Mouse (Mus musculus) neural tube, embryonic 15.5 days (tissue): ENCODE data around the gene Sox15. TPM values are rescaled to one million over a fixed set of nuclear protein-coding genes. Genes with fewer than 3 reads are reported as not detected.

Experiments used
- ATAC-seq: fragments of 200-750 bp; cut with Nextera tagmentation; 2 replicates; pipeline ENCODE4 v1.8.0; 2017; ENCODE audit warnings: mild to moderate bottlenecking, moderate TSS enrichment, moderate library complexity; ENCODE audit not compliant: low FRiP score
- H3K27ac ChIP-seq: fragments of 300-500 bp; sonication (generic); replicated peaks from 2 replicates; pipeline ENCODE4 v1.5.1; 2015; ENCODE audit warnings: mild to moderate bottlenecking, inconsistent platforms
- H3K27me3 ChIP-seq: fragments of 300-500 bp; sonication (generic); replicated peaks from 2 replicates; pipeline ENCODE4 v1.6.1; 2015; ENCODE audit warnings: inconsistent platforms
- H3K36me3 ChIP-seq: fragments of 300-500 bp; sonication (generic); 2 replicates; pipeline ENCODE4 v1.6.1; 2015; ENCODE audit warnings: inconsistent platforms
- H3K4me1 ChIP-seq: fragments of 300-500 bp; sonication (generic); 2 replicates; pipeline ENCODE4 v1.6.1; 2015; ENCODE audit warnings: inconsistent platforms
- H3K4me2 ChIP-seq: fragments of 300-500 bp; sonication (generic); 2 replicates; pipeline ENCODE4 v1.6.1; 2015; ENCODE audit warnings: inconsistent platforms, mild to moderate bottlenecking, moderate library complexity
- H3K4me3 ChIP-seq: fragments of 300-500 bp; sonication (generic); replicated peaks from 2 replicates; pipeline ENCODE4 v1.5.1; 2015; ENCODE audit warnings: mild to moderate bottlenecking, inconsistent platforms
- H3K9ac ChIP-seq: fragments of 300-500 bp; sonication (generic); replicated peaks from 2 replicates; pipeline ENCODE4 v1.6.1; 2015; ENCODE audit warnings: mild to moderate bottlenecking, inconsistent platforms
- H3K9me3 ChIP-seq: fragments of 300-500 bp; sonication (generic); replicated peaks from 2 replicates; pipeline ENCODE4 v1.6.1; 2016; ENCODE audit warnings: inconsistent platforms
- WGBS: fragments of 180-500 bp; shearing (Covaris S2); methylation state at CpG from one replicate; pipeline ENCODE4 v1.1.7; 2015; ENCODE audit warnings: mixed read lengths; 5-methylcytosine and 5-hydroxymethylcytosine counted together
- polyA plus RNA-seq: library from polyadenylated mRNA; unstranded; fragments of >200 nt; fragmentation: Nextera tagmentation; extraction: Ambion mirVana; gene quantifications from 2 replicates; pipeline ENCODE4 v1.2.1, GENCODE M21; 2015

Sox15 gene
- polyA plus RNA-seq, 1 experiment from 2014 or later: not detected

DNA sequence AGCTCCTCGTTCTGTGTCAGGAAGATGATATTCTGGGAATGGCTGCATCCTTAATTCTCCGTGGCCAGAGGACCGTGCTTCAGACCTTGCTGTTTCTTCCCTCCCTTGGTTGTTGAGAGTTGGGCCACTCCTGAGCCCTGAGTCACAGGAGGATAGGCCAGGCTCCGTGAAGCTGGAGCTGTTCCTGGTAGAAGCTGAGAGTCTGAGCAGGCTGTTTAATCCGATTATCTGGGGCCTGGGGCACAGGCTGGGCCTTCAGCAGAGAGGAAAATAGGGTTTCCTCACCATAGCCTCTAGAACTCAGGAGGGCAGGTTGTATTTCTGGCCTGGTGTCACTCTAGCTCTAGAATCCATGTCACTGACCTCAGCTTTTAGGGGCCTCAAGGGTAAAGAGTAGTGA, 1.7 kb upstream of the Sox15 start:
- peaks cover 18% of the 10 kb centered on the region for H3K4me1 ChIP-seq
- WGBS: 70% methylated on average over 5 of the region's 5 CpGs
- no peak overlapping the region for H3K27ac ChIP-seq
- no peak for ATAC-seq
- no peaks in the 10 kb centered on the region for H3K27me3 ChIP-seq
- peaks cover 81% of the 10 kb centered on the region for H3K36me3 ChIP-seq
- no peak overlapping the region for H3K9ac ChIP-seq
- H3K4me2 ChIP-seq: no peak overlapping the region
- no peak overlapping the region for H3K4me3 ChIP-seq
- H3K9me3 ChIP-seq: no peaks in the 10 kb centered on the region

DNA sequence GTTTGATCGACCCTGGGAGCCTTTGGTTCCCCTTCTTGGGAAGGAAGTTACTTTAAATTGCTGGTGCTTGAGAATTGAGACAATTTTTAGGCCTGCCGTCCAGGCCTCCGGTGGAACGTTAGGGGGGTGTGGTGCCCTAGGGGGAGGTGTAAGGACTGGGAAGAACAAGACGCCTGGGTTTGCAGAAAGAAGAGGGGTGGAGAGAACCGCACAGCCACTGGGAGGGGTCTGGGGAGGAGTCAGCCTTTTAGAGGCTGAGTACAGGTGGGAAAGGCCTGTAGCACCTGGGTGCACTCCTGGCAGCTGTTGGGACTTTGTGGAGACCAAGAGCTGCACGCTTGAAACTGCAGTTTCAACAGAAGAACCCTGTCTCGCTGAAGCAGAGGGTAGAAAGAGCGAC, 354 bp upstream of the Sox15 start:
- WGBS: 51% methylated on average over 9 of the region's 9 CpGs

DNA sequence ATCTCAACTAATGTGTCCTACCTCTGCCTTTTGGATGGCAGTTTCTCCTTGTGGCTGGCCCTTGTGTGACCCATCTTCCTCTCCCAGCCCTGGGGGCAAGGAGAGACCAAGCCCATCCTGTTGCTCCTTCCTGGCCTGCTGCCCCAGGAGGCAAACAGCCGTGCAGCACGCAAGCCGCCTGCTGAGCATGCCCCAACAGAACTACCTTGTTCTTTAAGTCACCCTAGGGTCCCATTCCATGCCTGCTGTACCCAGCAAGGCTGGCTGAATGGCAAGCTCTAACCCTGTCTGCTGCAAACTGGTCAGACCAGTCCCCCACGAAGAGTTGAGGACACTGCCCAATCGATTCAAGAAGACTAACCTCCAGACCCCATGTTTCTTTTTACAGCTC, 946 bp downstream of the Sox15 start:
- H3K9ac ChIP-seq: no peak overlapping the region
- H3K4me2 ChIP-seq: 0 out of 2 replicates have a peak overlapping the region, but pooled peaks have one; percentile 15
- ATAC-seq: no peak
- no peaks in the 10 kb centered on the region for H3K27me3 ChIP-seq
- H3K4me1 ChIP-seq: peaks cover 26% of the 10 kb centered on the region
- no peaks in the 10 kb centered on the region for H3K9me3 ChIP-seq
- no peak overlapping the region for H3K4me3 ChIP-seq
- peaks cover 67% of the 10 kb centered on the region for H3K36me3 ChIP-seq
- no peak overlapping the region for H3K27ac ChIP-seq
- 71% methylated on average over 5 of the region's 5 CpGs for WGBS

More for the DNA sequence above, 354 bp upstream of the Sox15 start:
- H3K9me3 ChIP-seq: no peaks in the 10 kb centered on the region
- no peak overlapping the region for H3K4me3 ChIP-seq
- H3K4me1 ChIP-seq: peaks cover 18% of the 10 kb centered on the region
- no peak overlapping the region for H3K4me2 ChIP-seq
- no peaks in the 10 kb centered on the region for H3K27me3 ChIP-seq
- H3K9ac ChIP-seq: no peak overlapping the region
- 0 out of 2 replicates have a peak overlapping the region, but pooled peaks have one; percentile 4 for H3K27ac ChIP-seq
- no peak for ATAC-seq
- peaks cover 80% of the 10 kb centered on the region for H3K36me3 ChIP-seq

DNA sequence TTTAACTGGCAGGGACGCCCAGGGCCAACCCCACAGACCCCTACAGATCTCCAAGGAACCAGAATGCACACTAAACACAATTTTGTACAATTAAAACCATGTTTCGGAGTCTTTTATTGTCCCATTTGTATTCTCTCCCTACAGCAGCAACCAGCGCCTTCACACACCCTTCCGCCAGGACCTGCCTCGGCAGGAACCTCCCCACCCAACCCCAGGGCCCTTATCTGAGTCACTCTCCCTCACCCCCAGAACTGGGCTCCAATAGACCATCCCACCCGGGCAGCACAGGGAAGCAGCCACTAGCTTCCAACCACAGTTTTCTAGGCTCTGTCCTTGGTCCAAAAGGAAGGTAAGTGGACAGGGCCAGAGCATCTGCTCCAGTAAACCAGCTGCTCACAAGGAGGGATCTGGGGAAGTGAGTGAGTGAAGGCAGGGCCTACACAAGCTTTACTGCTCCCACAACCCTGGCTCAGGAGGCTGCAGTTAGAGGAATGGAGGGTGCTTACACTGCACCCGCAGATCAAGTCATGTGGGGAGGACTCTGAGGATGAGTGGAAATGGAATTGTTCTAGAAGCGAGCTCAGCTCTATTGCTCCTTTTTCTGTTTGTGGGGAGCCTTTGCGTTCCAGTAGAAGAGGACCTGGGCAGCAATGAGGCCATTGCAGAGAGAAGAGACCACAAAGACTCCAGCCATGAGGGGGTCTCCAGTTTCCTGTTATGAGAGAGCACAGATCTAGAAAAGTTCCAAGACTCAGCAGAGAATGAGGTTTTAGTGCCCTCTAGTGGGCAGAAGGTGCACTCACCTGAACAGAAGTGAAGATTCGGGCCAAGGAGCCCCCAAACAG, 1.7 kb downstream of the Sox15 start:
- ATAC-seq: no peak
- peaks cover 59% of the 10 kb centered on the region for H3K36me3 ChIP-seq

DNA sequence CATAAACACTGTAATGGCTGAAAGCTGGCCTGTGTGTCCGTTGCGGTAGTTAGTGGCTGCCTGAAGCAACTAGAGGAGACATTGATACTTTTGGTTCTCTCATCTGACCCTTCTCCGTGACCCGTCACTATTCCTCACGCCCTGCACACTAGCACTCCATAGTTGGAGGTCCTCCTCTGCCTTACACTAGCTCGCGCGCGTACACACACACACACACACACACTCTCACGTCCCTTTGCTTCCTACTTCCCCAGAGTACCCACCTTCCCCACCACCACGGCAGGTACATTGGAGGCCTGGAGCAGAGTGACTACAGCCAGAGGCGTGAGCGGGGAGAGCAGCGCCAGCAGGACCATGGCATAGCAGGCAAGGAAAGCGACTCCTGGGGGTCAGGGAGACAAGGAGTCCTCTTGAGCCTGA, 2.4 kb downstream of the Sox15 start:
- H3K36me3 ChIP-seq: peaks cover 52% of the 10 kb centered on the region
- H3K27me3 ChIP-seq: no peaks in the 10 kb centered on the region
- no peak overlapping the region for H3K4me3 ChIP-seq
- H3K9ac ChIP-seq: no peak overlapping the region
- no peak overlapping the region for H3K4me2 ChIP-seq
- no peak for ATAC-seq
- no peaks in the 10 kb centered on the region for H3K9me3 ChIP-seq
- H3K4me1 ChIP-seq: peaks cover 35% of the 10 kb centered on the region
- 87% methylated on average over 15 of the region's 15 CpGs for WGBS
- H3K27ac ChIP-seq: no peak overlapping the region

More for the DNA sequence above, 1.7 kb downstream of the Sox15 start:
- no peak overlapping the region for H3K27ac ChIP-seq
- no peaks in the 10 kb centered on the region for H3K9me3 ChIP-seq
- H3K27me3 ChIP-seq: no peaks in the 10 kb centered on the region
- no peak overlapping the region for H3K4me2 ChIP-seq
- H3K9ac ChIP-seq: no peak overlapping the region
- WGBS: 81% methylated on average over 10 of the region's 10 CpGs
- no peak overlapping the region for H3K4me3 ChIP-seq
- H3K4me1 ChIP-seq: peaks cover 34% of the 10 kb centered on the region

DNA sequence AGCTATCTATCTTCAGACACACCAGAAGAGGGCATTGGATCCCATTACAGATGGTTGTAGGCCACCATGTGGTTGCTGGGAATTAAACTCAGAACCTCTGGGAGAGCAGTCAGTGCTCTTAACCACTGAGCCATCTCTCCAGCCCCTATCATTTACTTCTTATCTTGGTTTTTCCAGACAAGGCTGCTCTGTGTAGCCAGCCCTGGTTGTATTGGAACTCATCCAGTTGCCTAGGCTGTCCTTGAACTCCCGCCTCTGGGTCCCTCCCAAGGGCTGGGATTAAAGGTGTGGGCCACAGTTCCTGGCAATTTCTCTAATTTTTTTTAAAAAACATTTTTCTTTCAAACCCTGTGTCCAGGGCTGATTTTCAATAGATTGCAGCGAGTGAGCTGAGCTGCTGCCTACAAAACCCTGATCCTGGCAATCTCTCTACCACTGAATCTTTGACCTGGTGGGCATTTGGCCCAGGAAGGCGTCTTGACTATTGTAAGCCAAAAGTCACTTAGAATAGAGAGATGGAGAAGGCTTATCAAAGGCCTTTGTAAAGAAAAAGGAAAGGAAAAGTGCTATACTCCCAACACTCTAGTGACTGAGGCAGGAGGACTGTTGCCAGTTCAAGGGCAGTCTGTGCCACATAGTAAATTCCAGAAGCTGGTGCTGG, 6.2 kb downstream of the Sox15 start:
- Histone ChIP-seq H3K9me3 (no peaks in the 10 kb centered on the region), H3K4me2 (peak overlapping the region; percentile 65), H3K9ac (peak overlapping the region; percentile 61), H3K4me1 (peaks cover 35% of the 10 kb centered on the region), H3K36me3 (peaks cover 59% of the 10 kb centered on the region), H3K4me3 (peak overlapping the region; percentile 66), H3K27me3 (no peaks in the 10 kb centered on the region), H3K27ac (peak overlapping the region; percentile 97; the same call in 1 of the 2 replicates)
- ATAC-seq: no peak
- 76% methylated on average over 3 of the region's 3 CpGs for WGBS

DNA sequence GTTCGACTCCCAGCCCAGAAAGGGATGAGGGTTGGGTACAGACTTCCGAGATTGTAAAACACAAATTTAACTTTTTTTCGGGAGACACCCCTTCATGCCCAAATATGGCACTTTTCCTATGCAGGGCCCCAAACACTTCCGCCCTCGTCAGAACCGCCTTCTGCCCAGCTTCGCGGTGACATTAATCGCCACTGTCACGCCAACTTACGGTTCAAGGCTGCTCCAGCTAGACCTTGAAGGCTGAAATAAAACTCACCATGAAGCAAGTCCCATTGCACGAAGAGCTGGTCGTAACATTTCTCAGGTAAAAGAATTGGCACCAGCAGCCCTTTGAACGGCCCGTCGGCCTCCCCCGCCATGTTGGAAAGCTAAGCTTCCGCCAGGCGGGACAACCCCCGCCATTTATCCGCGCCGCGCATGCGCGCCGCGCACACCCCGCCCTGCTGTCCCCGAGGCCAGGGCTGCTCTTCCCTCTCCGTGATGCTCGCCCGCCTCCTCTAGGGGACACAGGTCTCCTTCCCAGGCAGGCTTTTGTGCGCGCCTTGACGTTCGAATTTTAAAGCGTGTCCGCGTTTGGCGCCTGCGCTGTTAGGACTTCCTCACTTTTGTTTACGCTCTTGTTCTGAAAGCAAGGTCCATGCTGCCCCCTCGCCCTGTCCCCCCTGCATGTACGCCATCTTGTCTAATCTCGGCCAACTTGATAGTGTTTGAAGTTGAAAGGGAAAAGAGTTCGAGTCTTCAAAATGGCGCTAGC, 7.3 kb downstream of the Sox15 start, which contains the start of gene Mpdu1:
Gene Mpdu1 (minus strand): TSS at position 430 of the 754 bp plus-strand sequence.
- peak; percentile 95 for ATAC-seq
- peak within 1 kb of the TSS; percentile 66 for H3K4me3 ChIP-seq
- no peaks in the 10 kb centered on the region for H3K27me3 ChIP-seq
- WGBS: under 1% methylated on average over 48 of the region's 48 CpGs
- peak within 1 kb of the TSS; percentile 61 for H3K9ac ChIP-seq
- no peaks in the 10 kb centered on the region for H3K9me3 ChIP-seq
- peak within 1 kb of the TSS; percentile 97 for H3K27ac ChIP-seq
- H3K4me1 ChIP-seq: peaks cover 28% of the 10 kb centered on the region
- peaks cover 58% of the 10 kb centered on the region for H3K36me3 ChIP-seq
- peak within 1 kb of the TSS; percentile 65 for H3K4me2 ChIP-seq

DNA sequence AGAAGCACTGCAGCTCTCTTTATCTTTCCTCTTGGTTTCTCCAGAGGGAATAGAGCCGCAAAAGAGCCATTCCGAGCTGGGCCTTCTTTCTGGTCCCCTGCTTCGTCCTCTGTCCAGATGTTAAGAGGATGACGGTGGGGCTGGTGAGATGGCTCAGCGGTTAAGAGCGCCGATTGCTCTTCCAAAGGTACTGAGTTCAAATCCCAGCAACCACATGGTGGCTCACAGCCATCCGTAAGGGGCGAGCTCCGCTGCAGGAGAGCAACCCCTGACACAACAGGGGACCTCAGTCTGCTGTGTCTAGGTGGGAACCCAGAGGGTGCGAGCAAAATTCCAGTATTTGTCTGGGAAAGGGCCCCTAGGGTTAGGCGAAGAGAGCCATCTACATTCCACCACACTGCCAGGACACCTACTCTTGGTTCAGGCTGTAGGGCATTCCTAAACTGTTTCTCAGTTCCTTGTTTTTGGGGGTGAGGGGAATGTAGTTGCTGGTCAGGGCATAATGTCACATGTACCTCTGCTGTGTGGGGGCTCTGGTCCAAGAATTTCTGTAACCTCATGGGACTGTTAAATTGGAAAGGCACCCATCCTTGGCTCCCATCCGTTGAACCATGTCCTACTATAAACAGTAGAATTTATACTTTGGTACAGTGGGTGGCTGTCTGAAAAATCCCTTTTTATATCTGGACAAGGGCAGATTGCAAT, 8.0 kb downstream of the Sox15 start:
- Histone ChIP-seq H3K4me2 (peak overlapping the region; percentile 65), H3K9ac (peak overlapping the region; percentile 61), H3K4me3 (peak overlapping the region; percentile 66), H3K27ac (peak overlapping the region; percentile 97), H3K4me1 (peaks cover 28% of the 10 kb centered on the region), H3K9me3 (no peaks in the 10 kb centered on the region), H3K36me3 (peaks cover 58% of the 10 kb centered on the region), H3K27me3 (no peaks in the 10 kb centered on the region)
- ATAC-seq: peak; percentile 22
- WGBS: 68% methylated on average over 13 of the region's 13 CpGs

DNA sequence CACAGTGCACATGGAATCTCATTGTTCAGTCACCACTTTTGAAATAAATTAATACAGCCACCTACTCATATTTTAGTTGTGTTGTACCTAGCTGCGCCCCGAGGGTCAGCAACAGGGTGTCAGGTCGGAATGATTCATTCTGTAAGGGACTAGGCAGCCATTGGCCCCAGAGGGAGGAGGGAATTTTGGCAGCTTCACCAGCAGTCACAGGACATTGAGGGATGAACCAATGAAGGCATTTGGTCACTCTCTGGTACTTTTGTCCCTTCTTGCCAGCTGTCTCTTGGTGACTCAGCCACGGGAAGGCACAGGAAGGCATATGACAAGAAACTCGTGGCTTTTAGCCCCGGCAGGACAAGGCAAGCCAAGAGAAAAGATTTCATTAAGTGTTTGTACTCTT, 8.7 kb downstream of the Sox15 start:
- H3K27me3 ChIP-seq: no peaks in the 10 kb centered on the region
- 83% methylated on average over 6 of the region's 6 CpGs for WGBS
- H3K27ac ChIP-seq: peak overlapping the region; percentile 97; the same call in 1 of the 2 replicates
- no peak overlapping the region for H3K9ac ChIP-seq
- no peaks in the 10 kb centered on the region for H3K9me3 ChIP-seq
- peaks cover 58% of the 10 kb centered on the region for H3K36me3 ChIP-seq
- no peak for ATAC-seq
- peaks cover 31% of the 10 kb centered on the region for H3K4me1 ChIP-seq
- no peak overlapping the region for H3K4me2 ChIP-seq
- no peak overlapping the region for H3K4me3 ChIP-seq

DNA sequence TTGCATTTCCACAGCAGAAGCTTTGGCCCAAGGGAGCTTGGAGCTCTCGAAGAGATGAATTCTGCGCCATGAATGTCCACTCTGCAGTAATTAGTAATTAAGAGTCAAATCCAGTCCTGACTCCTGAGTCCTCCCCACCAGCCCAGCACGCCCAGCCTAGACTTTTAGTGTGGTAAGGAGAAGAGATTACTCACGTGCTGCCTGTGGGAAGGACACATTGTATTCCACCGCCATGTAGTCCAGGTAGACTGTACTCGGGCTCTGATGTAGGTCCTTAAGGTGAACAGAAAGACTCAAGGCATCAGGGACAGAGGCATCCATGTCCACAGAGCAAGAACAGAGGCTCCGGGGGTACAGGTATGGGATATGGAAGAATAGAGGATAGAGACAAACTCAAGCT, 9.7 kb downstream of the Sox15 start:
- Histone ChIP-seq H3K27ac (no peak overlapping the region), H3K9ac (no peak overlapping the region), H3K4me2 (no peak overlapping the region), H3K36me3 (peaks cover 61% of the 10 kb centered on the region), H3K9me3 (no peaks in the 10 kb centered on the region), H3K27me3 (no peaks in the 10 kb centered on the region), H3K4me1 (peaks cover 41% of the 10 kb centered on the region), H3K4me3 (no peak overlapping the region)
- ATAC-seq: no peak
- WGBS: 94% methylated on average over 7 of the region's 7 CpGs

DNA sequence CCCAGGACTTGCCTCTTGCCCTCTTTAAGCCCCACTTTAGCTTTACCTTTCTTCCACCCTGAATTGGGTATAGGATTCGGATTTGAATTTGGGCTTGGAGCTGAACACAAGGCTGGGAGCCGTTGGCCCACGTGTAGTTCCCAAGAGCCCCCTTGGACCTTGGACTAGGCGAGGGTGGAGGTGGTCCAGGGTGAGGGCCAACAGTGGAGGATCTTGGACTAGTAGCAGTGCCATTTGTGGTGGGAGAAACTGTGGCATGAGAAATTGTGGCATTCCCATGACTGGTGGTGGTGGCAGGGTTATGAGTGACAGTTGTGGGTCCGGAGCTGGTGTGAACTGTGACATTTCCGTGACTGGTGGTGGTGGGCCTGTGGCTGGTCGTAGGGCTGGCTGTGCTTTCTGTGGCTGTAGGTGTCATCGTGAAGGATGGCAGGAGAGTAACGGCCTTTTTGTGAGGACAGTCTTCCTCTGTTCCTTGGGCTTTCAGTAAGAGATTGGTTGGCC, 10.4 kb downstream of the Sox15 start:
- 78% methylated on average over 9 of the region's 9 CpGs for WGBS
- ATAC-seq: no peak
- no peak overlapping the region for H3K4me3 ChIP-seq
- no peaks in the 10 kb centered on the region for H3K27me3 ChIP-seq
- no peaks in the 10 kb centered on the region for H3K9me3 ChIP-seq
- no peak overlapping the region for H3K27ac ChIP-seq
- no peak overlapping the region for H3K4me2 ChIP-seq
- peaks cover 44% of the 10 kb centered on the region for H3K4me1 ChIP-seq
- no peak overlapping the region for H3K9ac ChIP-seq
- peaks cover 62% of the 10 kb centered on the region for H3K36me3 ChIP-seq
